Mouse (Mus musculus) lung, postnatal 0 days (tissue): ENCODE measurements around the gene Cdc14b. TPM values are rescaled to one million over a fixed set of nuclear protein-coding genes. Genes with fewer than 3 reads are reported as not detected.

ENCODE experiments used
- ATAC-seq: fragments of 200-750 bp; cut with Nextera tagmentation; 2 replicates; pipeline ENCODE4 v1.8.0; 2017; ENCODE audit warnings: moderate library complexity
- DNase-seq: peaks from one replicate; pipeline ENCODE4 v3.0.0-alpha.2; 2016; ENCODE audit warnings: low spot score
- H3K27ac ChIP-seq: fragments of 300-500 bp; sonication (generic); 2 replicates; pipeline ENCODE4 v1.5.1; 2014; ENCODE audit warnings: antibody characterized with exemption, mild to moderate bottlenecking, low read length, mixed read lengths
- H3K27me3 ChIP-seq: fragments of 300-500 bp; sonication (generic); replicated peaks from 2 replicates; pipeline ENCODE4 v1.6.1; 2014; ENCODE audit warnings: low read length, mixed read lengths; ENCODE audit not compliant: insufficient read depth
- H3K36me3 ChIP-seq: fragments of 300-500 bp; sonication (generic); 2 replicates; pipeline ENCODE4 v1.6.1; 2014; ENCODE audit warnings: low read length, mixed read lengths; ENCODE audit not compliant: insufficient read depth
- H3K4me1 ChIP-seq: fragments of 300-500 bp; sonication (generic); 2 replicates; pipeline ENCODE4 v1.6.1; 2014; ENCODE audit warnings: antibody characterized with exemption, low read depth, low read length, mixed read lengths; ENCODE audit not compliant: insufficient read depth
- H3K4me2 ChIP-seq: fragments of 300-500 bp; sonication (generic); replicated peaks from 2 replicates; pipeline ENCODE4 v1.6.1; 2014; ENCODE audit warnings: low read depth, mild to moderate bottlenecking, low read length, moderate library complexity, mixed read lengths
- H3K4me3 ChIP-seq: fragments of 300-500 bp; sonication (generic); 2 replicates; pipeline ENCODE4 v1.5.1; 2014; ENCODE audit warnings: low read depth, low read length
- H3K9ac ChIP-seq: fragments of 300-500 bp; sonication (generic); replicated peaks from 2 replicates; pipeline ENCODE4 v1.6.1; 2014; ENCODE audit warnings: low read depth, mild to moderate bottlenecking
- H3K9me3 ChIP-seq: fragments of 300-500 bp; sonication (generic); 2 replicates; pipeline ENCODE4 v1.6.1; 2016; ENCODE audit warnings: low read length, mixed read lengths
- CTCF ChIP-seq: IDR thresholded peaks from 2 replicates; pipeline ENCODE4 v1.5.1; 2016; ENCODE audit warnings: antibody characterized with exemption, mild to moderate bottlenecking
- EP300 ChIP-seq: IDR thresholded peaks from 2 replicates; pipeline ENCODE4 v1.6.1; 2016; ENCODE audit warnings: antibody characterized with exemption, mild to moderate bottlenecking, control low read depth
- WGBS: fragments of 180-500 bp; shearing (Covaris S2); extraction: QIAGEN DNeasy Blood & Tissue Kit; methylation state at CpG from one replicate; pipeline ENCODE4 v1.1.7; 2014; 5-methylcytosine and 5-hydroxymethylcytosine counted together
- polyA plus RNA-seq: library from polyadenylated mRNA; unstranded; fragments of >200 nt; fragmentation: Nextera tagmentation; extraction: Ambion mirVana; gene quantifications from 2 replicates; pipeline ENCODE4 v1.2.1, GENCODE M21; 2015

Gene Cdc14b
- polyA plus RNA-seq, 1 experiment from 2014 or later, result 4.7 TPM

- Histone ChIP-seq H3K9me3 (no peaks in the 10 kb centered on the region), H3K4me3 (no peak overlapping the region), H3K4me1 (peaks cover 7% of the 10 kb centered on the region), H3K36me3 (peaks cover 27% of the 10 kb centered on the region), H3K27me3 (no peaks in the 10 kb centered on the region), H3K9ac (no peak overlapping the region), H3K4me2 (no peak overlapping the region), H3K27ac (no peak overlapping the region)
- DNase-seq (peak; percentile 51), ATAC-seq (no peak)
- WGBS, result 40% methylated on average over 5 of the region's 5 CpGs
- TF ChIP-seq EP300, result no peak
- TF ChIP-seq CTCF, result peak; percentile 36; the same call in 1 of the 2 replicates
Measured at GRCm38 (mm10) chr13:64309036-64309435, 33.9 kb upstream of the Cdc14b start.

- peaks cover 7% of the 10 kb centered on the region for H3K4me1 ChIP-seq
- no peaks in the 10 kb centered on the region for H3K27me3 ChIP-seq
- WGBS, result 83% methylated on average over 5 of the region's 5 CpGs
- H3K36me3 ChIP-seq, result peaks cover 33% of the 10 kb centered on the region
- no peak overlapping the region for H3K9ac ChIP-seq
- DNase-seq, result no peak
- no peak for ATAC-seq
- TF ChIP-seq EP300, result no peak
- no peak for TF ChIP-seq CTCF
- H3K9me3 ChIP-seq, result no peaks in the 10 kb centered on the region
- H3K4me3 ChIP-seq, result no peak overlapping the region
- H3K27ac ChIP-seq, result no peak overlapping the region
- H3K4me2 ChIP-seq, result no peak overlapping the region
Measured at GRCm38 (mm10) chr13:64307508-64307907, 32.4 kb upstream of the Cdc14b start.

GRCm38 (mm10) chr13:64306078-64306477, 31.0 kb upstream of the Cdc14b start:
- Histone ChIP-seq H3K36me3 (peaks cover 33% of the 10 kb centered on the region), H3K9ac (no peak overlapping the region), H3K9me3 (no peaks in the 10 kb centered on the region), H3K27me3 (no peaks in the 10 kb centered on the region), H3K4me1 (peaks cover 7% of the 10 kb centered on the region), H3K27ac (no peak overlapping the region), H3K4me3 (no peak overlapping the region), H3K4me2 (no peak overlapping the region)
- 60% methylated on average over 3 of the region's 3 CpGs for WGBS
- ATAC-seq (peak; percentile 54), DNase-seq (peak; percentile 84)
- TF ChIP-seq CTCF (peak; percentile 89), EP300 (no peak)

- ATAC-seq (no peak), DNase-seq (no peak)
- H3K4me2 ChIP-seq, result no peak overlapping the region
- H3K36me3 ChIP-seq, result peaks cover 9% of the 10 kb centered on the region; the same call in 1 of the 2 replicates
- no peak overlapping the region for H3K27ac ChIP-seq
- no peak overlapping the region for H3K9ac ChIP-seq
- no peak overlapping the region for H3K4me3 ChIP-seq
- H3K9me3 ChIP-seq, result no peaks in the 10 kb centered on the region
- H3K4me1 ChIP-seq, result no peaks in the 10 kb centered on the region
- no peaks in the 10 kb centered on the region for H3K27me3 ChIP-seq
- 78% methylated on average over 1 of the region's 1 CpGs for whole genome bisulfite sequencing
- TF ChIP-seq CTCF (no peak), EP300 (no peak)
Measured at GRCm38 (mm10) chr13:64299069-64299468, 24.0 kb upstream of the Cdc14b start.

GRCm38 (mm10) chr13:64286791-64287190, 11.7 kb upstream of the Cdc14b start:
- ATAC-seq (no peak), DNase-seq (no peak)
- no peak overlapping the region for H3K4me3 ChIP-seq
- H3K36me3 ChIP-seq, result peaks cover 3% of the 10 kb centered on the region; the same call in 1 of the 2 replicates
- TF ChIP-seq CTCF, result no peak
- TF ChIP-seq EP300, result no peak
- H3K27ac ChIP-seq, result no peak overlapping the region
- 43% methylated on average over 4 of the region's 4 CpGs for WGBS
- no peak overlapping the region for H3K9ac ChIP-seq
- no peaks in the 10 kb centered on the region for H3K9me3 ChIP-seq
- no peak overlapping the region for H3K4me2 ChIP-seq
- no peaks in the 10 kb centered on the region for H3K4me1 ChIP-seq
- H3K27me3 ChIP-seq, result no peaks in the 10 kb centered on the region

- TF ChIP-seq CTCF, result no peak
- TF ChIP-seq EP300, result no peak
- ATAC-seq, result no peak
- Histone ChIP-seq H3K4me1 (no peaks in the 10 kb centered on the region), H3K9ac (no peak overlapping the region), H3K36me3 (peaks cover 3% of the 10 kb centered on the region; the same call in 1 of the 2 replicates), H3K4me3 (no peak overlapping the region), H3K4me2 (no peak overlapping the region), H3K27me3 (no peaks in the 10 kb centered on the region), H3K27ac (no peak overlapping the region), H3K9me3 (no peaks in the 10 kb centered on the region)
- DNase-seq, result no peak
- 66% methylated on average over 4 of the region's 4 CpGs for WGBS
Measured at GRCm38 (mm10) chr13:64286321-64286720, 11.2 kb upstream of the Cdc14b start.

- DNase-seq, result no peak
- Histone ChIP-seq H3K4me1 (no peaks in the 10 kb centered on the region), H3K27ac (no peak overlapping the region), H3K4me2 (no peak overlapping the region), H3K27me3 (no peaks in the 10 kb centered on the region), H3K4me3 (no peak overlapping the region), H3K36me3 (no peaks in the 10 kb centered on the region), H3K9me3 (no peaks in the 10 kb centered on the region), H3K9ac (no peak overlapping the region)
- 94% methylated on average over 2 of the region's 2 CpGs for WGBS
- TF ChIP-seq EP300 (no peak), CTCF (peak; percentile 35; the same call in 1 of the 2 replicates)
- no peak for ATAC-seq
Measured at GRCm38 (mm10) chr13:64284676-64285075, 9.6 kb upstream of the Cdc14b start.
